Mouse (Mus musculus) midbrain, embryonic 16.5 days (tissue): Measurements from ENCODE around the gene Cog6. TPM values are rescaled to one million over a fixed set of nuclear protein-coding genes. Genes with fewer than 3 reads are reported as not detected.
A peak's percentile ranks its signal among the peaks of the same experiment; 100 is the strongest.

Experiments used
- ATAC-seq: fragments of 200-750 bp; cut with Nextera tagmentation; 2 replicates; pipeline ENCODE4 v1.8.0; 2017; ENCODE audit warnings: moderate TSS enrichment
- H3K27ac ChIP-seq: fragments of 300-500 bp; sonication (generic); 2 replicates; pipeline ENCODE4 v1.5.1; 2014; ENCODE audit warnings: mild to moderate bottlenecking, low read length, mixed read lengths
- H3K27me3 ChIP-seq: fragments of 300-500 bp; sonication (generic); 2 replicates; pipeline ENCODE4 v1.6.1; 2014; ENCODE audit warnings: low read depth, low read length, mixed read lengths; ENCODE audit not compliant: control insufficient read depth, insufficient read depth
- H3K36me3 ChIP-seq: fragments of 300-500 bp; sonication (generic); 2 replicates; pipeline ENCODE4 v1.6.1; 2014; ENCODE audit warnings: mild to moderate bottlenecking, low read length, moderate library complexity, mixed read lengths; ENCODE audit not compliant: control insufficient read depth, insufficient read depth
- H3K4me1 ChIP-seq: fragments of 300-500 bp; sonication (generic); 2 replicates; pipeline ENCODE4 v1.6.1; 2014; ENCODE audit warnings: mild to moderate bottlenecking, low read length, mixed read lengths; ENCODE audit not compliant: control insufficient read depth, insufficient read depth
- H3K4me2 ChIP-seq: fragments of 300-500 bp; sonication (generic); 2 replicates; pipeline ENCODE4 v1.6.1; 2014; ENCODE audit warnings: mild to moderate bottlenecking, low read length, mixed read lengths
- H3K4me3 ChIP-seq: fragments of 300-500 bp; sonication (generic); 2 replicates; pipeline ENCODE4 v1.5.1; 2014; ENCODE audit warnings: low read depth, mild to moderate bottlenecking, low read length, moderate library complexity, mixed read lengths
- H3K9ac ChIP-seq: fragments of 300-500 bp; sonication (generic); 2 replicates; pipeline ENCODE4 v1.6.1; 2014; ENCODE audit warnings: low read depth, low read length, mixed read lengths
- H3K9me3 ChIP-seq: fragments of 300-500 bp; sonication (generic); replicated peaks from 2 replicates; pipeline ENCODE4 v1.6.1; 2014; ENCODE audit warnings: mild to moderate bottlenecking, low read length, mixed read lengths; ENCODE audit not compliant: control insufficient read depth, poor library complexity, severe bottlenecking
- WGBS: fragments of 180-500 bp; shearing (Covaris S2); extraction: QIAGEN DNeasy Blood & Tissue Kit; methylation state at CpG from one replicate; pipeline ENCODE4 v1.1.7; 2014; 5-methylcytosine and 5-hydroxymethylcytosine counted together
- polyA plus RNA-seq: library from polyadenylated mRNA; unstranded; fragments of >200 nt; fragmentation: Nextera tagmentation; extraction: Ambion mirVana; gene quantifications from 2 replicates; pipeline ENCODE4 v1.2.1, GENCODE M21; 2015

Cog6 gene
- polyA plus RNA-seq, 1 experiment from 2014 or later: 60.0 TPM

DNA sequence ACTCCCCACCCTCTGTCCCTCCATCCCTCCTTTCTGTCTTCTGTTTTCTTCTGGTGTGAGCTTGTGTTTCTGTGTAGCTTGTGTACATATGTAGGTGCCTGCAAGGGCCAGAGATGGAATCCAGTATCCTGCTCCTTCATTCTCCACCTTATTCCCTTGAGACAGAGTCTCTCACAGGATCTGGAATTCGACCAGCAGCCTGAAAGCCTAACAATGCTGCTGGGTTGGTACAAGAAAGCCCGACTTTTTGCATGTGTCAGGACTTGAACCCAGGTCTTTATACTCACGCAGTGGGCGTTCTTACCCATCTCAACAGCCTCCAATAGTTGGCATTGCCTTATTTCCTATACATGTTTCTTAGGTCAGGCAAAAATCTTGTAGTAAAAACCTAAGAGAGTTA lies 28.7 kb upstream of the Cog6 start:
- H3K9ac ChIP-seq: no peak overlapping the region
- H3K4me2 ChIP-seq: peak overlapping the region; percentile 28
- H3K4me3 ChIP-seq: no peak overlapping the region
- no peaks in the 10 kb centered on the region for H3K36me3 ChIP-seq
- 86% methylated on average over 4 of the region's 4 CpGs for WGBS
- H3K4me1 ChIP-seq: peaks cover 18% of the 10 kb centered on the region
- H3K27me3 ChIP-seq: no peaks in the 10 kb centered on the region; the same call in 1 of the 2 replicates
- no peaks in the 10 kb centered on the region for H3K9me3 ChIP-seq
- ATAC-seq: no peak
- no peak overlapping the region for H3K27ac ChIP-seq

DNA sequence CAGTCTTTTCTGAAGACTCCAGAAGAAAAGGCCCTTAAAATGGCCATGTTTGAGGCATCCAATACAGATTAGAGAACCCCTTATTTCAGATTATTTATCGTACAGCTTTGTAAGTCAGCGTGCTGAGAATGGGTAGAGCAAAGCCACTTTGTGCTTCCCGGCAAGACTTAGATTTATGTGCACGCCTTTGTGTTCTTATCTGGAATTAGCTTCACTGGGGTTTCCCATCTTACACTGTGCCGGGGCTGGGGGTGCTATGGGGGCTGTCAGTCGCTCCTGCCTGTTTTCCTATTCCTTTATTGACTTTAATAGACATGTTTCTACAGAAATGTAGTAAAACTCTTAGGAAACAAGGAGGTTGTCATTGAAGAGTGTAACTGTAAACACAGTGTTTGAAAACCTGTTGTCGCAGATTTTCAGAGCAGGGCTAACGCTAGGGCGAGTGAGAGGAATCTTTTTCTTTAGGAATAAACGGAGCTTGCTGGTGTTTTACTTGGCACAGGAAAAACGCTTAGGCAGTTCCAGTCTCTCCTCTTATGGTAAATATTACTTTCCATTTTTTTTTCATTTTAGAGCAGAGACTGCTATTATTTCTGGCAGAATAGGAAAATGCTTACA lies 27.8 kb upstream of the Cog6 start:
- ATAC-seq: no peak
- H3K4me3 ChIP-seq: peak overlapping the region; percentile 29
- no peaks in the 10 kb centered on the region for H3K36me3 ChIP-seq
- H3K4me2 ChIP-seq: peak overlapping the region; percentile 82
- no peaks in the 10 kb centered on the region for H3K9me3 ChIP-seq
- peaks cover 3% of the 10 kb centered on the region; the same call in 1 of the 2 replicates for H3K27me3 ChIP-seq
- H3K27ac ChIP-seq: no peak overlapping the region
- 51% methylated on average over 11 of the region's 11 CpGs for WGBS
- no peak overlapping the region for H3K9ac ChIP-seq
- peaks cover 20% of the 10 kb centered on the region for H3K4me1 ChIP-seq

DNA sequence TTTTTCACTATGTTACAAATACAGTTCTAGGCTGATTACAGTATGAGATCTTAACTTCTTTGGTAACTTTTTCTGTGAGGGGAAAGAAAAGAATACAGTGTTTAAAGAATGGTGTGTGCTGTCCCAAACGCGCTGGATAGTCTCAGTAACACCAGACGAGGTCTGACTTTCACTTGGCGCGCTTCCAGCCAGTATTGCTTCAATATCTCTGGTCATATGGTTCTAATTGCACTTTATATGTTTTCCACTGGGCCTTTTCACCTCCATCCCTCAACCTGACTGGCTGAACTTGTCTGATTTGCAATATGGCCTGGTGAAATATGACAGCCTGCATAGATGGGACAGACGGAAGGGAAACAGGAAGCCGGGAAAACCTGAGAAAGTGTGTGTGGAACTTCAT lies 27.2 kb upstream of the Cog6 start:
- no peak overlapping the region for H3K9ac ChIP-seq
- peaks cover 20% of the 10 kb centered on the region for H3K4me1 ChIP-seq
- peaks cover 3% of the 10 kb centered on the region; the same call in 1 of the 2 replicates for H3K27me3 ChIP-seq
- no peaks in the 10 kb centered on the region for H3K36me3 ChIP-seq
- H3K27ac ChIP-seq: no peak overlapping the region
- no peaks in the 10 kb centered on the region for H3K9me3 ChIP-seq
- peak overlapping the region; percentile 82 for H3K4me2 ChIP-seq
- peak overlapping the region; percentile 29 for H3K4me3 ChIP-seq
- ATAC-seq: no peak
- 71% methylated on average over 7 of the region's 7 CpGs for WGBS

DNA sequence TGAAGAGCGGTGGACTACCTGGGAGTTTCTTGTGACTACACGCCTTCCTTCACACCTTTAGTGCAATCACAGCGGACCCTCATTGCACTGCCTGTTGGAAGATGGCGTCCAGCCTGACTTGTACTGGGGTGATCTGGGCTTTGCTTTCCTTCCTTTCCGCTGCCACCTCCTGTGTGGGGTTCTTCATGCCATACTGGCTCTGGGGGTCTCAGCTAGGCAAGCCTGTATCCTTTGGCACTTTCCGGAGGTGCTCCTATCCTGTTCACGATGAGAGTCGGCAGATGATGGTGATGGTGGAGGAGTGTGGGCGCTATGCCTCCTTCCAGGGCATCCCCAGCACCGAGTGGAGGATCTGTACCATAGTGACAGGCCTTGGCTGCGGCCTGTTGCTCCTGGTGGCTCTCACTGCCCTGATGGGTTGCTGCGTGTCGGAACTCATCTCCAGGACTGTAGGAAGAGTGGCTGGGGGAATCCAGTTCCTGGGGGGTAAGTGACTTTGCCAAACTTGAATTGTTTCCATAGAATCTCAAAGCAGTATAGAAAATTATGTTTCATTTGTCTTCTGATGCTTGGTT lies 26.3 kb upstream of the Cog6 start:
- Histone ChIP-seq H3K9me3 (no peaks in the 10 kb centered on the region), H3K36me3 (no peaks in the 10 kb centered on the region), H3K4me2 (peak overlapping the region; percentile 82), H3K27me3 (peaks cover 3% of the 10 kb centered on the region; the same call in 1 of the 2 replicates), H3K27ac (no peak overlapping the region), H3K4me1 (peaks cover 20% of the 10 kb centered on the region), H3K4me3 (peak overlapping the region; percentile 77), H3K9ac (no peak overlapping the region)
- 89% methylated on average over 13 of the region's 13 CpGs for WGBS
- no peak for ATAC-seq

DNA sequence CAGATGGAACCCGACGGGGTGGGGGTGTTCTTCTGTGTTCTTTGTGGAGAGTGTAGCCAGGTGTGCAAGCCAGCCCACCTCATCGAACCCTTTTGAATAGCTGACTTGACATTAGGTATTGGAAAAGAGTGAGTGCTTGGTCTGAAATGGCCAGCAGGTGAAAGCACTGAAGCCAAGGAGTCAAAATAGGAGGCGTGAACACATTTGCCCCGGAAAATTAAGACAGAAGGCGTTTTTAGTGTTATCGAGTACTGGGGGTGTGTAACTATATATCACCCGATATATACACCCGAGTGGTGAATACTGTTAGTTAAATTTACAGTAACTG lies 25.2 kb upstream of the Cog6 start:
- Histone ChIP-seq H3K4me1 (peaks cover 20% of the 10 kb centered on the region), H3K9ac (peak overlapping the region; percentile 79), H3K27ac (peak overlapping the region; percentile 68), H3K36me3 (no peaks in the 10 kb centered on the region), H3K27me3 (peaks cover 3% of the 10 kb centered on the region; the same call in 1 of the 2 replicates), H3K9me3 (no peaks in the 10 kb centered on the region), H3K4me3 (peak overlapping the region; percentile 77), H3K4me2 (peak overlapping the region; percentile 82)
- 21% methylated on average over 9 of the region's 9 CpGs for WGBS
- ATAC-seq: no peak

DNA sequence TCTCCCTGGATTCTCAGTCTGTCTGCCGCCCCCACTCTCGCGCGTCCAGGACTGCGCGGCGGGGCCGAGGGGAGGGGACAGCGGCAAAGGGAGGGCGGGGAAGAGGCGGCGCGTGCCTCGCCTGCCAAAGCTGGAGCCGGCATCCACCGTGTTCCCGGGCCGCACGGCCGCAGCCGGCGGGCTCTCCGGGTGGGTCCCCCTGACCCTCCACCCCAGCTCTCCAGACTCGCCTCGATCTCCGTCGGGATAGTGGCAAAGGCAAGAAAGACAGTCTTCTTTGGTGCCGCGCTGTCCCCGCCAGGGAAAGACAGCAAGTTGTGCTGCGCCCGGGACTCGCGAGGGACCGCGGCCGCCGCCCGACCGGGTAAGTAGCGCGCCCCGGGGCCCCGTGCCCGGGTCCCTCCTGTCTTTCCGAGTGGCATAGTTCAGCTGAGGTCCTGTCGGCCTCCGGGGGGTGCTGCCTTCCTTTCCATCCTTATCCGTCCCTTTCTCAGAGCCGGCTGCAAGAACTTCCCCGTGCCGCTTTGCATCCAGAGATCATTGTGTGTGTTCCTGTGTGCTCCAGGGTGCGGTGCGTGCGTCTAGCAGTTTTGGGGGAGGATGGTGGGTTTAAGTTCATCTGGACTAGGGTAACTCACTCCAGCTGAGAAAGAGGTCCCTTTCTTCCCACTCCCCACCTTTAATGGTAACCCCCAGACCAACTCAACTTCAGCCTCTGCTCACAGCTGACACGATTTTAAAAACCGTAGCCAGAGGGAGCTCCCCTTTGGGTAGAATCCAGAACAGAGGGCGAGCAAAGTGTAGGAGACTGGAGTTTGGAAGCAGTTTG lies 24.6 kb upstream of the Cog6 start, which contains the start of gene Lhfp:
Gene Lhfp (plus strand): TSS at position 118 of the 829 bp plus-strand sequence.
- peak; percentile 94 for ATAC-seq
- peaks cover 3% of the 10 kb centered on the region; the same call in 1 of the 2 replicates for H3K27me3 ChIP-seq
- peak within 1 kb of the TSS; percentile 77 for H3K4me3 ChIP-seq
- H3K9ac ChIP-seq: peak within 1 kb of the TSS; percentile 79
- peak within 1 kb of the TSS; percentile 82 for H3K4me2 ChIP-seq
- no peaks in the 10 kb centered on the region for H3K9me3 ChIP-seq
- under 1% methylated on average over 49 of the region's 58 CpGs for whole genome bisulfite sequencing
- no peaks in the 10 kb centered on the region for H3K36me3 ChIP-seq
- H3K27ac ChIP-seq: peak within 1 kb of the TSS; percentile 68
- peaks cover 20% of the 10 kb centered on the region for H3K4me1 ChIP-seq

DNA sequence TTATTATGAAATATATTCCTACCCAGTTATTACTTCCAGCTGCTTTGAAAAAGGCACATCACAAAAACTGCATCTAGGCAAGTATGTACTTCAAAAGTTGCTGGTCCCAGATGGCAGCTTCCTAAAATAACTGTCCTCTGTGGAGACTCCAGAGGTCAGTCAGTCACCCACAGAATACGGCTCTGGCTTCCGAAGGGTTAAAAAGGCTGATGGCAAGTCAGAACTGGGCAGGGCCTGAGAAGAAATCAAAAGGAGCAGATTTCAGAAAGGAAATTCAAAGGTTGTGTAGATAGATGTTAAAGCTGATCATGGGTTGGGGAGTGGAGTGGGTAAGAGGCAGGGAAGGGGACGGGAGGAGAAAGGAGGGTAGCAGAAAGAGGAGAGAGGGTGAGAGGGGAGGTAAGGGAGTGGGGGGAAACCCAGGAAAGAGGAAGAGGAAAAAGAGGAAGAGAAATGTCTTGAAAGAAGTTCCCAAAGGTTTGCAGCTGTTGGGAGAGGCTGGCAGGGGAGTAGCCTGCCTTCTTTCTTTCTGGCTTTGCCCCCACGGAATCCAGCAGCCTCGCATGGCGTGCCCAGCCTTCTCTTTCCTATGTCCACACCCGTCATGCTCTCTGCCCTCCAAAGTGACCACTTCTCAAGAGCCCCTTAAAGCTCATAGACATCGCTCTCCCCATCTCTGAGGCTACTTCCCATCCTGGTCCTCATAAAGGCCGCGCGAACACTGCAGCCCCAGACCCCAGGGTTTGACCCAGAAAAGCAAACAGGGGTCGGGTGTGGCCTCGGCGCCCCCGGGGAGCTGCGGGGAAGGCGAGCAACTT lies 23.8 kb upstream of the Cog6 start:
- peaks cover 20% of the 10 kb centered on the region for H3K4me1 ChIP-seq
- H3K4me2 ChIP-seq: peak overlapping the region; percentile 82
- peak; percentile 50 for ATAC-seq
- no peaks in the 10 kb centered on the region for H3K9me3 ChIP-seq
- peak overlapping the region; percentile 77 for H3K4me3 ChIP-seq
- H3K27ac ChIP-seq: peak overlapping the region; percentile 68
- peak overlapping the region; percentile 79 for H3K9ac ChIP-seq
- 6% methylated on average over 17 of the region's 17 CpGs for WGBS
- no peaks in the 10 kb centered on the region for H3K36me3 ChIP-seq
- H3K27me3 ChIP-seq: peaks cover 3% of the 10 kb centered on the region; the same call in 1 of the 2 replicates

DNA sequence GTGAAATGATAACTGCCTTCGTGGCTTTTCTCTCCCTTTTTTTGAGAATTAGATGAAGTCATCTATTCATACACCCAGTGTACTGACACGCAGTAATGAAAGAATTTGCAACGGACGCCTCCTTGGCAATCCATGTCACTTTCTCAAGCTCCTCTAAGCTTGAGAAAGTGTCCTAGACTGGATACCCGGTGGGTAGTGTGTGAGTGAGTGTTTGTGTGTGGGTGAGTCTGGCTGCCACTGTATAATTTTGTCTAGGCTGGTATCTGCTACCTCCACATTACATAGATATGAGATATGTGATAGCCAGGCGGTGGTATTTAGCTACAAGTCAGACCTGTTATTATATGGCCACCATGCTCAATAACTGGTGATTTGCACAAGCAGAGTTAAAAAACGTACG lies 22.7 kb upstream of the Cog6 start:
- 70% methylated on average over 8 of the region's 8 CpGs for WGBS
- no peak overlapping the region for H3K9ac ChIP-seq

More for the DNA sequence above, 22.7 kb upstream of the Cog6 start:
- Histone ChIP-seq H3K4me1 (peaks cover 20% of the 10 kb centered on the region), H3K4me3 (no peak overlapping the region), H3K27ac (no peak overlapping the region), H3K36me3 (no peaks in the 10 kb centered on the region), H3K9me3 (no peaks in the 10 kb centered on the region), H3K27me3 (peaks cover 3% of the 10 kb centered on the region; the same call in 1 of the 2 replicates), H3K4me2 (no peak overlapping the region)
- ATAC-seq: no peak
